In the genomic region with DNA sequence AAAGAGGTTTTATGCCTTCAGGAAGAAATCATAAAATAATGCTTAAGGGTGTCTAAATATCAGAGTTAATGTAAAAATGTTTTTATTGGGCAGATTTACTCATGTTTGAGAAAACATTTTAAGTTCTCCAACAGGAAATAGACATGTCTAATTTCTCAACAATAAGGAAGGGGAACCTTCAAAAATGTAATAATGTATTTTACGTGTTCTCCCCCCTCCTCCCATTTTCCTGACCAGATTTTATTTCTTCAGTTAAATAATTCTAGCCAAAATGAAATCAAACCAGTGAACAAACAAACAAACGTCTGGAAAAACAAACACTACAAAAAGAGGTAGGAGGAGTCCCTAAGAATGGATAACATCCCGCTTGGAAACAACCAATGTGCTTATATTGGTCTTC, we compare ENCODE assay signal across 16 mouse cellular contexts.
"Had no signal": no experiment of that assay in that cellular context is flagged by ENCODE, and none has a peak within 500 bp of the region (broad histone marks: within the 10 kb centered on the region; RNA-seq: fewer than 3 reads in every experiment).

No protein-coding gene starts in this region.

- H3K4me3 ChIP-seq: heart, embryonic 10.5 days; heart, embryonic 12.5 days; hindbrain, embryonic 10.5 days; hindbrain, embryonic 12.5 days; intestine, embryonic 15.5 days; limb, embryonic 10.5 days; limb, embryonic 12.5 days; liver, embryonic 13.5 days had no signal

- H3K36me3 ChIP-seq: heart, embryonic 10.5 days; heart, embryonic 12.5 days; hindbrain, embryonic 10.5 days; hindbrain, embryonic 12.5 days; intestine, embryonic 15.5 days; limb, embryonic 10.5 days; limb, embryonic 12.5 days; liver, embryonic 13.5 days had no signal

- H3K9me3 ChIP-seq: heart, embryonic 10.5 days; heart, embryonic 12.5 days; hindbrain, embryonic 10.5 days; hindbrain, embryonic 12.5 days; intestine, embryonic 15.5 days; limb, embryonic 10.5 days; limb, embryonic 12.5 days; liver, embryonic 13.5 days had no signal

- DNase-seq: gastrocnemius, postnatal 14 days; kidney, adult 18-20 months; kidney, adult 8-10 months; liver; liver, embryonic 13.5 days had no signal

- H3K27ac ChIP-seq: heart, embryonic 10.5 days; hindbrain, embryonic 10.5 days; hindbrain, embryonic 12.5 days; hindbrain, embryonic 14.5 days; intestine, embryonic 15.5 days; layer of hippocampus, adult 2 months; limb, embryonic 10.5 days; limb, embryonic 12.5 days; liver, embryonic 13.5 days had no signal

- ATAC-seq: inflammation-experienced regulatory T-cells, adult 6 months had no signal

- H3K4me2 ChIP-seq: hindbrain, embryonic 12.5 days; liver, embryonic 11.5 days; liver, embryonic 13.5 days had no signal

- H3K4me1 ChIP-seq: heart, embryonic 10.5 days; heart, embryonic 12.5 days; hindbrain, embryonic 10.5 days; hindbrain, embryonic 12.5 days; intestine, embryonic 15.5 days; limb, embryonic 10.5 days; limb, embryonic 12.5 days; liver, embryonic 13.5 days had no signal

- H3K9ac ChIP-seq: heart, embryonic 12.5 days; hindbrain, embryonic 12.5 days; hindbrain, embryonic 14.5 days; intestine, embryonic 15.5 days; limb, embryonic 12.5 days; liver, embryonic 13.5 days had no signal

- H3K27me3 ChIP-seq: heart, embryonic 12.5 days; hindbrain, embryonic 12.5 days; intestine, embryonic 15.5 days; limb, embryonic 12.5 days; liver, embryonic 13.5 days had no signal
